Mouse (Mus musculus) E14TG2a.4 (cell line): ENCODE data around the gene Gm13889.

Source experiments
- H3K27me3 ChIP-seq: 2 replicates; pipeline ENCODE4 v1.6.1; 2014; ENCODE audit warnings: low read length, control low read depth; ENCODE audit not compliant: insufficient read depth
- H3K36me3 ChIP-seq: 2 replicates; pipeline ENCODE4 v1.6.1; 2014; ENCODE audit warnings: low read length, control low read depth; ENCODE audit not compliant: insufficient read depth
- H3K4me1 ChIP-seq: replicated peaks from 2 replicates; pipeline ENCODE4 v1.6.1; 2014; ENCODE audit warnings: low read depth, low read length, control low read depth
- H3K4me3 ChIP-seq: replicated peaks from 2 replicates; pipeline ENCODE4 v1.5.1; 2014; ENCODE audit warnings: mild to moderate bottlenecking, low read length
- H3K9me3 ChIP-seq: 2 replicates; pipeline ENCODE4 v1.6.1; 2014; ENCODE audit warnings: low read length, control low read depth
- CTCF ChIP-seq: conservative IDR thresholded peaks from 2 replicates; pipeline ENCODE4 v1.5.1; 2014; ENCODE audit warnings: low read length
- NANOG ChIP-seq: IDR thresholded peaks from 2 replicates; pipeline ENCODE4 v1.6.1; 2014; ENCODE audit warnings: borderline replicate concordance, low read length, mixed read lengths
- POU5F1 ChIP-seq: IDR thresholded peaks from 2 replicates; pipeline ENCODE4 v1.6.1; 2014; ENCODE audit warnings: low read length, borderline replicate concordance

Gene Gm13889

DNA sequence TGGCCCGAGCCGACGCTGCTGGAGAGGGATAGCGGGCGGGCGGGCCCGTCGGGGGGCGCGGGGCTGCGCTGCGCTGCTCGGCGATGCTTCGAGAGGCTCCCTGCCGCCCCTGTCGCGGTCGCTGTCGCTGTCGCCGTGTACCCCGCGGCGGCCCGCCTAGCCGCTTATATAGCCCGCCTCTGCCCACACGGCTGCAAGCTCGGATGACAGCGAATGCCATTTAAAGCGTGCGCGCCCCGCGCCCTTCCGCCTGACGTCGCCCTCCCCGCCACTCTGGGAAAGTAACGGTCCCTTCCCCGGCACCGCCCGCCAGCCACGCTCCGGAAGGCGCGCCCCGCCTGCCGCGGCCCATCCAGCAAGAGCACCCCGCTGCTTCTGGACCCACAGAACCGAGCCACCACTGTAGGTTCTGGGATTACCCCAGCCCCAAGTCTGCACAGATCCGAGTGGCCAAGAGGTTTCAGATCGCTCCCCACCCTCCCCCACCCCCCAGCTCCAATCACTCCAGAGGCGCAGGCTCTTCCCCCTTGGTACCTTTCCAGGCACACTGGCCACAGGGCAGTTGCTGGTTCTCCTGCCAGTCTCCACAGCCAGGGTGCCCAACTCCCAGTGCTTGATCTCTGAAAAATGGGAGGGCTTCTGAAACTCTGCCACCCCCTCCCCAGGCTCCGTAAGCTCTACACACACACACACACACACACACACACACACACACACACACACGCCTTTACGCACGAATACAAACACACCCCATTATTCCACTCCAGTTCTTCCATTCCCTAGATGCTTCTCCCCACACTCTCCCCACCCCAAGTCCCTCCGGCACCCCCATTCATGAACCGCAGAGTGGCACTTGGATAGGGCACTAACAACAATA is at the start of gene Gm13889:
Gene Gm13889 (minus strand): TSS at position 294 of the 877 bp plus-strand sequence.
- peaks cover 32% of the 10 kb centered on the region for H3K4me1 ChIP-seq
- H3K9me3 ChIP-seq = peaks cover 8% of the 10 kb centered on the region; the same call in 1 of the 2 replicates
- peaks cover 82% of the 10 kb centered on the region for H3K27me3 ChIP-seq
- TF ChIP-seq NANOG = no peak
- no peak for TF ChIP-seq CTCF
- no peak for TF ChIP-seq POU5F1
- no peaks in the 10 kb centered on the region for H3K36me3 ChIP-seq
- peak within 1 kb of the TSS; percentile 77 for H3K4me3 ChIP-seq

DNA sequence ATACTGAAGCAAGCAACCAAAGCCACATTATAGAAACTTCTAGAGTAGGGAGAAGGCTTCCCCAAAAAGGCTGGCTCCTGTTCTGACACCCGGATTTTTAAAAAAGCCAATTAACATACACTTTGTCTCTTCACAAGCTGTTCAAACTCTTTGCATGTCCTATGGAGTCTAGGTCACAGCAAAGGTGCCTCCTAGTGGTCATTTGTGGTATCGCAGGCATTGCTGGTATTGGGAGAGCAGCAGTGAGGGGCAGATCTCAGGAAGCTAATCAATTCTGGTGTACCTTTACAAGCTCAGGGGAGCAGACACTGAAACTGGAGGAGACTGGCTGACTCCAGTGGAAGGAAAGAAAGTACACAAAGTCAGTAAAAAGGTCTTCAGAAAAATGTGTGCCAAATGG is 45.3 kb upstream of the Gm13889 start:
- no peaks in the 10 kb centered on the region for H3K9me3 ChIP-seq
- H3K4me1 ChIP-seq = peaks cover 16% of the 10 kb centered on the region
- no peaks in the 10 kb centered on the region for H3K27me3 ChIP-seq
- H3K4me3 ChIP-seq = no peak overlapping the region
- peaks cover 91% of the 10 kb centered on the region for H3K36me3 ChIP-seq
- TF ChIP-seq CTCF (peak; percentile 99), NANOG (no peak)

DNA sequence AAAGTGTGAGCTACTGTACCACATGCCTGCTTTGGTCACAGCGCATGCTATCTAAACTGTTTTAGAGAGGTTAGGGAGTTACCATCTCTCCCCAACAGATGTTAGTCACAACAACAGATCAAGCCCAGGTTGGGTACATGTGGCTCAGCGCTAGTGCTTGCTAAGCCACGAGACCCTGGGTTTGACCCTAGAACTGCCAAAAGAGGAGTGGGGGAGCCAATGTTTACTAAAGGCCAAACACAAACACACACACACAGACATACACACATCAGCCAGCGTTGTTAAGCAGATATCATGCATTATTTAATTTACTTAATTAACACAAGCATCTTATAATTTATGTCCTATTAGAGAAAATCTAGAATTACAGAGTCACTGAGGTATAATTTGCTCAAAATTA is 44.9 kb upstream of the Gm13889 start:
- no peaks in the 10 kb centered on the region for H3K27me3 ChIP-seq
- peaks cover 16% of the 10 kb centered on the region for H3K4me1 ChIP-seq
- TF ChIP-seq NANOG (no peak), CTCF (no peak), POU5F1 (no peak)
- no peaks in the 10 kb centered on the region for H3K9me3 ChIP-seq
- H3K4me3 ChIP-seq = peak overlapping the region; percentile 43
- H3K36me3 ChIP-seq = peaks cover 91% of the 10 kb centered on the region

DNA sequence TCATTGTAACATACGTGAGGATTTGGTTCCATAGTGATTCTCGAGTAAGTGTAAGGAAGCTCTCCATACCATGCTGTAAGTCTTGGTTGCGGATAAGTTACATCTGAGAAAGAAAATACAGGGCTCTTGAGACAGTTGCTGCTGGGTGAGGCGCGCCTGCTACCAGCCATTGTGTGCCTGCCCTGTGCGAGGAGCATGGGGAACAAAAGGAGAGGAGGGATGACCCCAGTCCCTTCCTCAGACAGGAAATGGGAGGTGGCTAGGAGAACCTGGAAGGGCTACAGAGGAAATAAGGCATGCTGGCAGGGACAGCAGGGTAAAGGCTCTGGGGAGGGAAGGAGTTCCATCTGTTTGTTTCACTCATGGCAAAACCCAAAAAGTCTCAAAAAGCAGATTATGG is 44.4 kb upstream of the Gm13889 start:
- no peak for TF ChIP-seq POU5F1
- TF ChIP-seq NANOG = no peak
- no peak for TF ChIP-seq CTCF
- Histone ChIP-seq H3K27me3 (no peaks in the 10 kb centered on the region), H3K4me3 (peak overlapping the region; percentile 43), H3K36me3 (peaks cover 90% of the 10 kb centered on the region), H3K4me1 (peaks cover 16% of the 10 kb centered on the region), H3K9me3 (no peaks in the 10 kb centered on the region)

DNA sequence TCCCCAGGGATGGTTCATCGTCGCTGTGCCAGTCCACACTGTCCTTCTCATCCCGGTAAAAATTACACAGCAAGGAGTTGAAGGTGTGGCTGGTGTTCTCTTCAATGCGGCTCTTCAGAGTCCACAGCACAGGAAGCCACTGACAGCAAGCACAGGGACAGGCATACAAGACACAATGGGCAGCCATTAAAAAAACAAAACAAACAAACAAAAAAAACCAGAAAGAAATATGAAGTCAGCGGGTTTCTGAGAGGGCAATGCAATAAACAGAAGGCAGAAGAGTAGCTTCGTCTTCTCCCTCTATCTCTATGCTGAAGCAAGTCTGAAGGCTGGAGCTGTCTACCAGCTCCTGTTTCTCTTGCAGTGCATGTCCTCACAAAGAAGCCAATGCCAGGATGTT is 39.3 kb upstream of the Gm13889 start, which contains the start of gene Gm27027:
Gene Gm27027 (minus strand): TSS at position 101 of the 400 bp plus-strand sequence.
- H3K4me3 ChIP-seq = no peak within 1 kb of the TSS

DNA sequence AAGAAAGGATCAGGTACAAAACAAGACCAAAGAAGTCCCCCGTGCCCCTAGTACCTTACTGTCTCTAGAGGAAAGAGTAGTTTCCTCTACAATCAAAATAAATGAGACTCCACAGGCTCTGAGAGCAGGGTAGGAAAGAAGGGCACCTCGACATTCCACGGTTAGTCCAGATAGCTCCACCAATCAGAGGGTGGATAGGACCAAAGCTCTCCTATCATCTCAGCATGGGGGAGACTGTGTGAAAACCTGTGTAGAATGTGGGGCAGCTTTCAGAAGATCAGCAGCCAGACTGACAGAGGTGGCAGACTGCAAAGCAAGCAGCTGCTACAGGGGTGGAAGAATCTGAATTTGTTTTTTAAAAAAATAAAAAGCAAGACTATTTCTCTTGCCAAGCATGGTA is 35.8 kb upstream of the Gm13889 start:
- H3K9me3 ChIP-seq = no peaks in the 10 kb centered on the region
- H3K4me3 ChIP-seq = no peak overlapping the region
- no peak for TF ChIP-seq NANOG
- no peak for TF ChIP-seq POU5F1
- TF ChIP-seq CTCF = no peak
- peaks cover 99% of the 10 kb centered on the region for H3K36me3 ChIP-seq
- H3K4me1 ChIP-seq = peaks cover 11% of the 10 kb centered on the region; the same call in 1 of the 2 replicates
- no peaks in the 10 kb centered on the region for H3K27me3 ChIP-seq

More for the DNA sequence above, 39.3 kb upstream of the Gm13889 start, which contains the start of gene Gm27027:
- Histone ChIP-seq H3K27me3 (no peaks in the 10 kb centered on the region), H3K36me3 (peaks cover 95% of the 10 kb centered on the region), H3K9me3 (no peaks in the 10 kb centered on the region), H3K4me1 (peaks cover 17% of the 10 kb centered on the region)
- TF ChIP-seq CTCF (no peak), NANOG (no peak), POU5F1 (no peak)

DNA sequence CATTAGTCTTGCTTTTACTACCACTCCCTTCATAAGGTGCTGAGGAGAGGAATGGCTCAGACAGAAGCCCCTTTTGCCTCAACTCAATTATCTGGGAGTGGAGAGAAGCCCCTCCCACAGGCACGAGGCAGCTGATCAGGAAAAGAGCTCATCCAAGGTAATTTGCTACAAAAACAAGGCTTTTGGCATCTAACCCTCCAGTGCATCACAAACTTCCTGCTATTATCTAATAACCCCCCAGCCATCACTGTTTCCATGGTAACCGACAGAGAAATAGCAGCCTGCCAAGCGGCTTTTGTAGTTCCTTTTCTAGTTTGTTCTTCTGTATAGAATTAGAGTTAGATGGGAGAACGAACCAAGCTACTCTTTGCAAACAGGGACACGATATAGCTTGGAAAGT is 35.3 kb upstream of the Gm13889 start:
- no peaks in the 10 kb centered on the region for H3K27me3 ChIP-seq
- peaks cover 99% of the 10 kb centered on the region for H3K36me3 ChIP-seq
- H3K4me1 ChIP-seq = peaks cover 11% of the 10 kb centered on the region; the same call in 1 of the 2 replicates
- TF ChIP-seq POU5F1 (no peak), NANOG (no peak), CTCF (no peak)
- no peak overlapping the region for H3K4me3 ChIP-seq
- H3K9me3 ChIP-seq = no peaks in the 10 kb centered on the region

DNA sequence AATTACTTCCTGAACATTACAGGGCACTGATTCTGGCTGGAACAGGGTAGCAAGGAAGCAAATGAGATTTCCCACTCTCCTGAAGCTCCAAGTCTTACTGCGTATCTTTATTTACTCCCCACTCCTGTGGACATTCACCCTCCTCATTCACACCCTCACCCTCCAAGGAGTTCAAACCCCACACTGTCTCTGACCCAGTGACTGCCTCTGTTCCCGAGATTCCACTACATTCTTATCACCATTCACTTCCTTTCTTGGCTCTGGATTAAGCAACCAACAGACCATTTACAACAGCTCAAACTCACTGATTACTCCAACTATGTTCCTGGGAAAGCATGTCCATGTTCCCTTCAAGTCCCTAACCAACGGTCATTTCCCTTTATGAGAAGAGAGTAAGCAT is 34.3 kb upstream of the Gm13889 start:
- TF ChIP-seq POU5F1 = no peak
- no peak for TF ChIP-seq NANOG
- TF ChIP-seq CTCF = no peak
- no peaks in the 10 kb centered on the region for H3K27me3 ChIP-seq
- no peaks in the 10 kb centered on the region for H3K9me3 ChIP-seq
- peaks cover 99% of the 10 kb centered on the region for H3K36me3 ChIP-seq
- no peak overlapping the region for H3K4me3 ChIP-seq
- H3K4me1 ChIP-seq = peaks cover 11% of the 10 kb centered on the region; the same call in 1 of the 2 replicates

DNA sequence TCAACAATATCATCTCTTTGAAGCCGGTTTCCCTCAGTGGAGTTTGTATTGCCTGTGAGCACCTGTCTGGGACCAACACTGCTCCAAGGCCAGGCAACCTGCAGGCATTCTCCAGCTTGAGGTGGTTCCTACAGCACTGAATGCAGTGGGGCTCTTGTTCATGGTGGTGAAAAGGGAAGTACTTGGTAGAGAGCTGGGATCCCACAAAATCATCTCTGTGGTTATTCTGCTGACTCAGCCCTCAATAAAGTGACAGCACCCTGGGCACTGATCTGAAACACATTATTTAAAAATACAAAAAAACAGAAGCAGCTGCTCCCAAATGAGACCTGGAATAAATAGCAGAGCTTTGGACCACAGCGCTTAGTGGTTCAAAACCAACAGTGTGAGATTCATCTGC is 31.4 kb upstream of the Gm13889 start:
- H3K4me1 ChIP-seq = peaks cover 11% of the 10 kb centered on the region; the same call in 1 of the 2 replicates
- peaks cover 98% of the 10 kb centered on the region for H3K36me3 ChIP-seq
- H3K4me3 ChIP-seq = no peak overlapping the region
- TF ChIP-seq CTCF (no peak), NANOG (no peak), POU5F1 (no peak)
- no peaks in the 10 kb centered on the region for H3K9me3 ChIP-seq
- H3K27me3 ChIP-seq = no peaks in the 10 kb centered on the region
